Mouse (Mus musculus) testis, adult 2 months (tissue): ENCODE results near the gene Wdr62. TPM values are rescaled to one million over a fixed set of nuclear protein-coding genes. Genes with fewer than 3 reads are reported as not detected.
A peak's percentile ranks its signal among the peaks of the same experiment; 100 is the strongest.

Experiments used
- H3K27ac ChIP-seq: fragments of 200-500 bp; 2 replicates; pipeline ENCODE4 v1.5.1; 2012; ENCODE audit warnings: low read depth, low read length; ENCODE audit not compliant: control insufficient read depth, insufficient read depth
- H3K27me3 ChIP-seq: fragments of 200-500 bp; 2 replicates; pipeline ENCODE4 v1.6.1; 2012; ENCODE audit warnings: mild to moderate bottlenecking, low read length, moderate library complexity; ENCODE audit not compliant: control insufficient read depth, insufficient read depth
- H3K36me3 ChIP-seq: fragments of 200-500 bp; 2 replicates; pipeline ENCODE4 v1.6.1; 2012; ENCODE audit warnings: mild to moderate bottlenecking, low read length; ENCODE audit not compliant: control insufficient read depth, insufficient read depth
- H3K4me1 ChIP-seq: fragments of 200-500 bp; 2 replicates; pipeline ENCODE4 v1.6.1; 2012; ENCODE audit warnings: low read length; ENCODE audit not compliant: control insufficient read depth, insufficient read depth
- H3K4me3 ChIP-seq: fragments of 200-500 bp; 2 replicates; pipeline ENCODE4 v1.5.1; 2012; ENCODE audit warnings: low read depth, mild to moderate bottlenecking, low read length, moderate library complexity, mixed read lengths; ENCODE audit not compliant: control insufficient read depth
- CTCF ChIP-seq: fragments of 200-500 bp; IDR thresholded peaks from 2 replicates; pipeline ENCODE4 v1.5.1; 2012; ENCODE audit warnings: low read depth, mild to moderate bottlenecking, inconsistent platforms, low read length, moderate library complexity; ENCODE audit not compliant: control insufficient read depth, insufficient read depth, insufficient replicate concordance
- POLR2A ChIP-seq: fragments of 200-500 bp; IDR thresholded peaks from 2 replicates; pipeline ENCODE4 v1.6.1; 2012; ENCODE audit warnings: low read depth, mild to moderate bottlenecking, inconsistent platforms, low read length, moderate library complexity; ENCODE audit not compliant: control insufficient read depth
- polyA plus RNA-seq: library from polyadenylated mRNA; depleted of rRNA; stranded (reverse); fragments of >200 nt; gene quantifications from 2 replicates; pipeline ENCODE4 v1.2.3, GENCODE M21; 2012

Wdr62 gene
- polyA plus RNA-seq, 1 experiment = 713 TPM

- no peak for TF ChIP-seq CTCF
- no peak for TF ChIP-seq POLR2A
- Histone ChIP-seq H3K36me3 (no peaks in the 10 kb centered on the region), H3K27ac (no peak overlapping the region), H3K4me3 (no peak overlapping the region), H3K4me1 (peaks cover 15% of the 10 kb centered on the region), H3K27me3 (no peaks in the 10 kb centered on the region)
Observed at GRCm38 (mm10) chr7:30313666-30314320, 33.6 kb upstream of the Wdr62 start.

- no peaks in the 10 kb centered on the region for H3K27me3 ChIP-seq
- H3K36me3 ChIP-seq = no peaks in the 10 kb centered on the region
- H3K4me1 ChIP-seq = peaks cover 22% of the 10 kb centered on the region
- no peak overlapping the region for H3K4me3 ChIP-seq
- TF ChIP-seq POLR2A (no peak), CTCF (no peak)
- no peak overlapping the region for H3K27ac ChIP-seq
Observed at GRCm38 (mm10) chr7:30310136-30310535, 29.9 kb upstream of the Wdr62 start.

GRCm38 (mm10) chr7:30309395-30310129, 29.3 kb upstream of the Wdr62 start:
- H3K36me3 ChIP-seq = no peaks in the 10 kb centered on the region
- peaks cover 22% of the 10 kb centered on the region for H3K4me1 ChIP-seq
- peak overlapping the region; percentile 81 for H3K4me3 ChIP-seq
- H3K27ac ChIP-seq = no peak overlapping the region
- no peaks in the 10 kb centered on the region for H3K27me3 ChIP-seq
- TF ChIP-seq POLR2A = no peak
- no peak for TF ChIP-seq CTCF

GRCm38 (mm10) chr7:30308076-30309005, 28.1 kb upstream of the Wdr62 start, which contains the start of gene Alkbh6:
Gene Alkbh6, plus strand, starts transcription at chr7:30308717.
- Histone ChIP-seq H3K27ac (peak within 1 kb of the TSS; percentile 39), H3K36me3 (no peaks in the 10 kb centered on the region), H3K27me3 (no peaks in the 10 kb centered on the region), H3K4me3 (peak within 1 kb of the TSS; percentile 81), H3K4me1 (peaks cover 19% of the 10 kb centered on the region)
- TF ChIP-seq POLR2A (peak; percentile 81), CTCF (no peak)

- Histone ChIP-seq H3K36me3 (no peaks in the 10 kb centered on the region), H3K4me3 (no peak overlapping the region), H3K27ac (no peak overlapping the region), H3K4me1 (peaks cover 19% of the 10 kb centered on the region), H3K27me3 (no peaks in the 10 kb centered on the region)
- TF ChIP-seq CTCF (no peak), POLR2A (no peak)
Observed at GRCm38 (mm10) chr7:30306083-30306779, 26.0 kb upstream of the Wdr62 start.

GRCm38 (mm10) chr7:30300914-30301313, 20.7 kb upstream of the Wdr62 start:
- H3K27me3 ChIP-seq = no peaks in the 10 kb centered on the region
- no peak overlapping the region for H3K27ac ChIP-seq
- no peak overlapping the region for H3K4me3 ChIP-seq
- H3K4me1 ChIP-seq = no peaks in the 10 kb centered on the region
- no peaks in the 10 kb centered on the region for H3K36me3 ChIP-seq
- TF ChIP-seq POLR2A (no peak), CTCF (peak; percentile 63; the same call in 1 of the 2 replicates)

GRCm38 (mm10) chr7:30297266-30297665, 17.0 kb upstream of the Wdr62 start:
- no peaks in the 10 kb centered on the region for H3K36me3 ChIP-seq

More at GRCm38 (mm10) chr7:30297266-30297665, 17.0 kb upstream of the Wdr62 start:
- no peaks in the 10 kb centered on the region for H3K4me1 ChIP-seq
- TF ChIP-seq POLR2A (no peak), CTCF (no peak)
- H3K4me3 ChIP-seq = no peak overlapping the region
- H3K27me3 ChIP-seq = no peaks in the 10 kb centered on the region
- no peak overlapping the region for H3K27ac ChIP-seq
